Mouse (Mus musculus) liver, embryonic 14.5 days (tissue): ENCODE measurements around the gene Trnau1ap.

ENCODE experiments used
- CTCF ChIP-seq: IDR thresholded peaks from 2 replicates; pipeline ENCODE4 v1.5.1; 2016; ENCODE audit warnings: antibody characterized with exemption, low read depth, control low read depth
- EP300 ChIP-seq: IDR thresholded peaks from 2 replicates; pipeline ENCODE4 v1.6.1; 2016; ENCODE audit warnings: antibody characterized with exemption, low read depth

- TF ChIP-seq CTCF (no peak), EP300 (peak; percentile 61)
These were observed 55.0 kb downstream of the Trnau1ap start, which contains the start of gene Taf12 for GRCm38 (mm10) chr4:132274156-132274862.
